Mouse (Mus musculus) embryo, embryonic 11 days (tissue): ENCODE results near the gene Aamdc.

Source experiments
- DNase-seq: peaks from one replicate; pipeline ENCODE4 v3.0.0-alpha.2; 2015

Aamdc gene

DNA sequence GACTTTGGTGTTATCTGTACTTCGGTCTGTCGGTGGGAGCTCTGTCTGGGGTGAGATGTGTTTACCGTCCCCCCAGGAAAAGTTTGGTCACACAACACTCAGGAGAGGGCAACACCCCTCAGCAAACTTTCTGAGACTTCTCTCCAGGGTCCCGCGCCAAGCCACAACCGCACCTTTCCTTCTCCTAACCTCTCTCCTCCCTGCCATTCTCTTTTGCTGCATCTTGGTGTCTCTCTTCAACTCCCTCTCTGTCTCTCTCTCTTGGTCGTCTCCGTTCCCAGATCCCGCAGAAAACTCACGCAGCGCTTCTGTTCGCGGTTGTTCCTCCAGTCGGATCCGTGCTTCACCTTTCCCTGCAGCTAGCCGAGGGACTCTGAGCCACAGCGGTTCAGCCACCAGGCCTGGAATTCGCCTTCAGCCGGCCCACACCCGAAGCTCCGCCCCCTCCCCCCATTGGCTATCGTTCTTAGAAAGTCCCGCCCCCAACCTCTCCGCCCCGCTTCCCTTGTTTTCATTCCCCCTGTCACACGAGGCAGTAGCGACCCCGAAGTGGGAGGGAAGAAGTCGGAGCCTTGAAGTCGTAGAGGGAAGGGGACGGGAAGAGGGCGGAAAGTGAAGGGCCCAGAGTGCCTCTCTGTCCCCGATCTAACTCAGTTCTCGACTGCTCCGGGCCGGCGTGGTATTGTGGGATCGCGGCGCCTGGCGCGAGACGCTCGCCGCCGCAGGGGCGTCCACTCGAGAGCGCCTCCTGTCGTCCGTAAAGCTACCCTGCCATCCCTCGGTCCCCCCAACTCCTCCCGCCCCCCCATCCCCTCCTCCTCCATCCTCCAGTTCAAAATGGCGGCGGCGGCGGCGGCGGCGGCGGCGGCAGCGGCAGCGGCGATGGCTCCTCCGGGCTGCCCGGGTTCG is at the start of gene Aamdc, which contains the start of gene Rsf1:
Gene Aamdc, minus strand, starts transcription at position 431 of the 909 bp plus-strand sequence.
Gene Rsf1, plus strand, starts transcription at position 823 of the 909 bp plus-strand sequence.
- peak; percentile 98 for DNase-seq

DNA sequence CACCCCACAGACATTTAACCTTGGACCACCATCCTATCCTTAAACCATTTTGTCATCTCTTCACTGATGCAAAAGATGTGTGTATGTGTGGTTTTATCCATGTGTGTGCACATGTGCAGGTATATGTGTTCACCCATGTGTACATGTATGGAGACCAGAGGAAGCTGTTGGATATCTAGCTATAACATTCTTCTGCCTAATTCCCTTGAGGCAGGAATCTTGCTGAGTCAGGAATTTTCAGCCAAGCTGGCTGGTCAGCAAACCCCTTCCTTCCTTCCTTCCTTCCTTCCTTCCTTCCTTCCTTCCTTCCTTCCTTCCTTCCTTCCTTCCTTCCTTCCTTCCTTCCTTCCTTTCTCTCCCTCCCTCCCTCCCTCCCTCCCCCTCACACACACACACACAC is 44.1 kb upstream of the Aamdc start:
- no peak for DNase-seq

DNA sequence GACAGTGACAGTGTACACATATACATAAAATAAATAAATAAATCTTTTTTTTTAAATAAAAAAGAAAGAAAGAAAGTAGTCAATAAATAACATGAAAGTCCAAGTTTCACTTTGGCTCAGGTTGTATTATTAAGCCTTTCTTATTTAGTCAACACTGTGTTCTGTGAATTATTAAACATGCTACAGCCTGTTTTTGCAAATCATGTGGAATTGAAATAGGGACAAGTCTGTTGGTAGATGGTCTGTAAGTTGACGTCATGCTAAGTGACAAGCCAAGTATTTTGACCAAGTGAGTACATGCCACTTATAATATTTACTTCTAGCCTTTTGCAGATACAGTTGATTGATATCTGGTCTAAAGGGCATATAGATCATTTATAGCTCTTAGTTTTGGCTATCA is 43.4 kb upstream of the Aamdc start:
- no peak for DNase-seq

DNA sequence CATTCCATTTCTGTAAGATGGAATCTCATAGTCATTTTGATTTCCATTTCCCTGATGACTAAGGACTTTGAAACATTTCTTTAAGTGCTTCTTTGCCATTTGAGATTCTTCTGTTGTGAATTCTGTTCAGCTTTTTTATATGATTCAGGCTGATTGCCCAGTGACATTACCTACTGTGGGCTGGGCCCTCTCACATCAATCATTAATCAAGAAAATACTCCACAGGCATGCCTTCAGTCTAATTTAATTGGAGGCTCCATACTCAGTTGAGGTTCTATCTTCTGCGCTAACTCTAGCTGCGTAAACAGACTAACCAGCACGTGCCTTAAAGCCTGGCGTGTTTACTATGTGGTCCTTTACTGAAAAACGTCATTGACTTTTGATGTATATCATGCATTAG is 42.0 kb upstream of the Aamdc start:
- DNase-seq, result no peak

DNA sequence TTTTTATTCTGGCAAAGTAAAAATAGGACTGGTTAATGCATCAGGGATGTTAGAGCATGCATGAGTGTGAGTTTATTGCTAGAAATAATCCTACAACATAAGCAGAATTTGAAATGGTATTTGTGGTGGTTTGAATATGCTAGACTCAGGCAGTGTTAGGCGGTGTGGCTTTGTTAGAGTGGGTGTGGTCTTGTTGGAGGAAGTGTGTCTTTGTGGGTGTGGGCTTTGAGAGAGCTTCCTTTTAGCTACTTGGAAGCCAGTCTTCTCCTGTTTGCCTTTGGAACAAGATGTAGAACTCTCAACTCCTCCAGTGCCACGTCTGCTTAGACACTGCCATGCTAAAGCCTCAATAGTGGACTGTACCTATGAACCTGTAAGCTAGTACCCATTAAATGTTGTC is 19.3 kb upstream of the Aamdc start:
- DNase-seq, result no peak

DNA sequence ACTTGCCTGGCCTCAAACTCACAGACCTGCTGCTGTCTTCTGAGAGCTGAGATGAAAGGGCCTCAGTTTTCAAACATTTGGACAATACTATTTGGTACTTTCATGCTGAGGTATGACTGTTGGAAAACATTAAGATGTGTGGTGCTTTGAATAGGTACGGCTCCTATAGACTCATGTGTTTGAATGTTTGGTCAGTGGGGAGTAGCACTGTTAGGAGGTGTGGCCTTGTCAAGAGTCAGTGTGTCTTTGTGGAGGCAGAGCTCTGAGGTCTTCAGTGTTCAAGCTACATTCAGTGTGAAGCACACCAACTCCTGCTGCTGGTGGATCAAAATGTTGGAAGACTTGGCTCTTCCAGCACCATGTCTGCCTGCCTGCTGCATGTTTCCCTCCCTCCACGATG is 14.2 kb upstream of the Aamdc start:
- DNase-seq, result no peak

DNA sequence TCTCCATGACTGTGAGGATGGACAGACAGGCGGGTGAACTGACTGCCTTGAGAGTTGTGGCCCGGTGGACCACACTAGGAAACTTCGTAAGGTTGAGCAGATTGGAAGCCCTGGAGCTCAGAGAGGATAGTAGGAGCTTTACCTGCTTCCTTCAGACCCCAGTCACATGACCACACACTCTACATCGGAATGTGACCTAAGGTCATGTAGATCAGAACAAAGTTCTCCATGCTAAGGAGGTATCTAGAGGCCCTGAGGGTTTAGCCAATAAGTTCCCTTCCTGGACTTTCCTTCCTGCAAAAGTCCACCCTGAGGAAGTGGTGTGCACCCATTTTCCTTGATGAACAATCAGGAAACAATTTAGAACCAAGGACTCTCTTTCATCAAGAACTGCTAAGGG is 13.1 kb upstream of the Aamdc start:
- no peak for DNase-seq

DNA sequence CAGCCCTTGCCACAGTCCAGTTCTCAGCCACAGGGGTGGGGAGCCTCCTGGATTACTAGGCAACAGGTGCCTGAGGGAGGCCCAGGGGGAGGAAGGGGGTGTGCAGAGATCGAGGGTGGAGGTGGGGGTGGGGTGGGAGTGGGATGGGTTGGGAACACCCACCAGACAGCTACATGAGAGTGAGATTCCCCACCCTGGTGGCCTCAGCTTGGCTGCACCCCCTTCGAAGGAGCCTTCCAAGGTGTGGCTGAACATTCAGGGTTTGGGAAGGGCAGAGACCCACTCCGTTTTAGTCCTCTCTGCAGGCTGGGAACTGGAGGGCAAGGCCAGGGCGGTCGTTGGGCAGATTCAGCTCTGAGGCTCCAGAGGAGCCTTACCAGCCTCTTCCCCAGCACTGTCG is 12.0 kb upstream of the Aamdc start:
- DNase-seq, result no peak

DNA sequence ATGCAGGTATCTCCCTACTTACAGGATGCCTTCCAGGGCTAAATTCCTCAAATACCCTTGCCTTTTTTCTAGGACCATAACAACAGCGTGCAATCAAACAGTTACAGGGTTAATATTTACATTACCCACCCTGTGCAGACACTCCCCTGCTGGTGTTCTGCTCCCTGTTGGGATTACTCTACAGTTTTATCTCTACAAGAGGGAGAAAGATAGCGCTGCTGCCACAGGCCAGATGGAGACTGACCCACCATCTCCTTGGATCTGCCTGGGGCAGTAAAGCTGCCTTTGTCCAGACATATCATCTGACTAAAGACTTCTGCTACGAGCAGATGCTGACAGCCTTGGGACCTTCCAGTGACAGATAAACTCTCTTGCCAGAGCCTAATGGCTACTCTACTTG is 11.2 kb upstream of the Aamdc start:
- DNase-seq, result peak; percentile 11

DNA sequence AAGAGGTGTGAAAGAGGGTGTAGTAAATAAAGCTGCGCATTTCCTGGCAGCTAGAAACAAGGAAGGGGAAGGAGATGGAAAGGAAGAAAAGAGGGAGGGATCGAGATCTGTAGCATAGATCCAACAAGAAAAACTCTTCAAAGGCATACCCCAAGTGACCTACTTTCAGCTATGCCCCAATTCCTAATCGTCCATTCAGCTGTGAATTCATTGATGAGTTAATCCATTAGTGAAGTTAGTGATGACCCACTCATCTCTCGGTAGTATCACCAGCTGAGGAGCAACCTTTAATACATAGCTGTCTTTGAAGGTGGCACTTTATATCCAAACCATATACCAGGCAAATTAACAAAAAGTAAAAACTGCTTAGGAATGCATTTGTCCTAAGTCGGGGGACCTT is 9.2 kb upstream of the Aamdc start:
- DNase-seq, result no peak

DNA sequence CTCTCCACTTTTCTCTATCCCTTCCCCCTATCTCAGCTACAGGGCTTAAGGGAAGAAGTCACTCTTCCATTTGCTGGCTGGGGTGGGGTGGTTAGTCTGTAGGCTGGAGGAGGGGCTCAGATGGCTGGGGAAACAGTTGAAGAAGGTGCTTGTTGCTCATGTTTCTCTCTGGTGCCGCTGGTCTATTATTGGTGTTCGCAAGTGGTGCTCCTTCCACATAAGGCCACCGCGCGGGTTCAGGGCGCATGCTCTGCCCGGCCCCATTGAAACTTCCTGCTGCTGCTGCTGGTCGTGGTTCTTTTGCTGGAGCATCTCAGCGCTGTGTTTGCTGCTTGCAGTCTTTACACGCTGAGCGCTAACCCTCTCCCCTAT is 1.5 kb upstream of the Aamdc start:
- peak; percentile 92 for DNase-seq

DNA sequence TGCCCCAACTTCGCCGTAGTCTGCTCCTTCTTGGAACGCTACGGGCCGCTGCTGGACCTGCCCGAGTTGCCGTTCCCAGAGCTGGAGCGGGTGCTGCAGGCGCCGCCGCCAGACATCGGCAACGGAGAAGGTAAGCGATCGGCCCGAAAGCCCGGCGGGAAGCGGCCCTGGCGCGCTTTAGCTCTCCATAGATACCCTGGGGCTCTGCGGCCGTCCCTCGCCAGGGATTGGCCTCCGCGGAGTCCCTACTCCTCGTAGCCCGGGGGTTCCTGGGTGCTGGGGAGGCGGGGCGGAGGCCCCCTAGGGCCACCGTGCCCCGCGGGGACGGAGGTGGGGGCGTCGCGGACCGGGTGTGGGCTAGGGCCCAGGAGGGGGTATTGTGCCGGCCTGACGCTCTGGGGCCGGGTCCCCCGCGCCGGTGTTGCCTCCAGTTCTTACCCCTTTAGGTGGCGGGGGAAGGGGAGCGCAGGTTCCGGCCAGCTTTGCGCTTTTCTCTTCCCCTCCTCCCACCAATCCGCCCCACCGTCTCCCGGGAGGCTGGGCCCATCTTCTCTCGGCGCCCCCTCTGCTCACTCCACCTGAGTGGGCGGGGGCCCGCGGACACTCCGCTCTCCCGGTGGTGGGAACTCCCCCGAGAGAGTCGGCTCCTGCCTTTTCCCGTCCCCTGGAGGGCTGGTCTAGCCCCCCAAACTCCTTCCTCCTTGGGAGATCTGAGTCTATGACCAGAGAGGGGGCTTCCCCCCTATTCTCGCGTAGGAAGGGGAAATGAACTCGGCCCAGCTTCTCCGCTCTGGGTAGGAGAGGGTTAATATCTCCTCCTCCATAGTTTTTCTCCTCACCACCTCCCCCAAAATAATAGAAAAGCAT is 912 bp upstream of the Aamdc start:
- DNase-seq, result peak; percentile 63

DNA sequence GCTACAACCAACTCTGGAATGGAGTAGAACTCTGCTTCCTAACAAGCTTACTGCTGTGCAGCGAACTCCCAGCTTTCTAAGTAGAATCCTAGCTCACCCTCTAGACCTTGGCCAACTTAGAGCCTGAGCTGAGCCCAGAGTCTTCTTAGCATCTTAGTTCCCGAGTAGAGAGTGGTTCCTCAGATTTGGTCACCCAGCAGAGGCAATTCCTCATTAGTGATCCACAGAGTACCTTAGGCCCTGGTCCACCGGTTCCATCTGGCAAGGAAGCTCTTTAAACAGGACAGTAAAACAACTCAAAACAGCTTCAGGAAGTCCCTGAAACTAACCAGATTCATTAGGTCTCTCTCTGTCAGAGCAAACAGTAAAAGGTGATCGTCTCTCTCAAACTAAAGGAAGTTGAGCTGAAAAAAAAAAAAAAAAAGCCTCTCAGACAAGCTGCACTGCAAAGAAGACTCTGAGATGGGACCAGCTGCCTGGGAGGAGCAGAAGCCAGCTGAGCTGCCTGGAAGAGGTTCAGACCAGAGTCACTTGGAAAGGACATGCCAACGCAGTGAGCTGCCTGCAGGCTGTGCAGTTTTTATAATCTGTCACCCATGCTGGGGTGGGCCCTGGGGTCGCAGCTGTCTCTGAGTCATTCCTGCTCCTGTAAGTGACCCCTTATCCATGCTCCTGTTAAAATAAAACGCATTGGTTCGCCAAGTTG is 783 bp downstream of the Aamdc start:
- peak; percentile 31 for DNase-seq

DNA sequence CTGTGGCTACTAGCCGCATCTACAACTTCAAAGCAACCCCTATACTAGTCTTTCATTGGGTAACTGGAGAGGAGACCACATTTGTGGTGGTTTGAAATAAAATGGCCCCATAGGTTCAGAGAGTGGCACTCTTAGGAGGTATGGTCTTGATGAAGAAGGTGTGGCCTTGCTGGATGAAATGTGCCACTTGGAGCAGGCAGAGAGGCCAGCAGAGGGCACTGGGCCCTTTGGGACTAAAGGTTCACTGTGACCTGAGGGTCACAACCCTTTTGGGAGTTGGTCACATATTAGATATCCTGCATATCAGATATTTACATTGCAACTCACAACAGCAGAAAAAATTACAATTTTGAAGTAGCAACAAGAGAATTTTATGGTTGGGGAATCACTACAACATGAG is 8.9 kb downstream of the Aamdc start:
- DNase-seq, result no peak

DNA sequence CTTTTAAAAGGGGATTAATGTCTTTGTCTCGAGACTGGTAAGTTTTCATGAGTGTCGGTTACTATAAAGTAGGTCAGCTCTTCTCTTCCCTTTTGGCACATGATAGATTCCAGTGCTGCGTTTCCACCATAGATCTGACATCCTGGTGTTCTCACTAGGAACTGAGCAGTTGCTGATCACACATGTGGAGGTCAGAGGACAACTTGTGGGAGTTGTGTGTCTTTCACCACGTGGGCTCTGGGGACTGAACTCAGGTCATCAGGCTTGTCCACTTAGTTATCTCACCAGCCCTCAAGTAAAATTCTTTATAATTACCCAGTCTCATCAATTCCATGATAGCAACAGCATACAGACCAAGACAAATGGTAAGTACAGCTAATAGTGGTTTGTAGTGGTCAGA is 9.9 kb downstream of the Aamdc start:
- no peak for DNase-seq

DNA sequence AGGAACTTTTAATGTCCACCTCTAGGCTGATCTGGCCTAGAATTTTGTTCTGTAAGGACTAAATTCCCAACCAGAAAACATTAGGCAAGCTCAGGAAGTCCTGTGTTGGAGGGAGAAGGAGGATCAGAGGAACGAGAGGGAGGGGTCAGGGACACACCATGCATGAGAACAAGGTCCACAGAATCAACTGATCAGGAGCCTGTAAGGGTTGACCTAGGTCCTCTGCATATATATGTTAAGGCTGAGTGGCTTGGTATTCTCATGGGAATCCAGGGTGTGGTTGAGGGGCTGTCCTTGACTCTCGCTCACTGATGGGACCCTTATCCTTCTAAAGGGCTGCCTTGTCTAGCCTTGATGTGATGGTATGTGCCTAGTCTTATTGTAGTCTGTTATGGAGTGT is 15.7 kb downstream of the Aamdc start:
- DNase-seq, result no peak

DNA sequence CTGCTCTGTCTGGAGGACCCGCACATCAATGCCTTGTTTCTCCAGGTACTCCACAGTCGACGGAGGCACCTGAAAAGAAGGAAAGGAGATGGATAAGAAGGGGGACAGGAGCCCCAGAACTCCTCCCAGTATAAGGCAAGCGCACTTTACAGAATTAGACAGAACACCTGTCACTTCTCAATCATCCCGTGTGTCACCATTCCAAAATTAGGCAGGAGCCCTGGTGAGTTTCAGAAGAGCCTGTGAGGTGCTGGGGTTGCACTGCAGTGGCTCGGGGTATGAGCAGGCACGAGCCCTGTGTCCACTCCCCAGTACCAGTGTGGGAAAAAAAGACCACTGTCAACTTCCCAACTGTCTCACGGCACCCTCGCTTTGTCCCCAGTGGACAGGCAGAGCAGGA is 28.6 kb downstream of the Aamdc start:
- DNase-seq, result no peak

DNA sequence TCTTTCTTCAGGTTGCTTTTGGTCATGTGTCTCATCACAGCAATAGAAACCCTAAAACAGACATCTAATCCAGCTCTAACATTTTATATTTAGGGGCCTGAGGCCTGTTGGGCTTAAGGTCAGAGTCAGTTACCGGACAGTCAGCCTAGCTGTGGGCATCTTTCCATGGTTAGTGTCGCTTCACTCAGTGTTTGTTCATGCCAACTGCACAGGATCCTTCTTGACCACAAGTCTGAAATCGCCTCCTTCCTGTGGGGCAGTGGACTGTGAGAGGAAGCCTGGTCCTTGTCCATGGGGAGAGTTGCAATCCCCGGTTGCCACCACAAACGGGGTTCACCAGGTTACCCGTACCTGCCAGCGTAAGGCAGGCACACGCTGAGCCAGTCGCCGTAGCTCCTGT is 30.0 kb downstream of the Aamdc start:
- no peak for DNase-seq

DNA sequence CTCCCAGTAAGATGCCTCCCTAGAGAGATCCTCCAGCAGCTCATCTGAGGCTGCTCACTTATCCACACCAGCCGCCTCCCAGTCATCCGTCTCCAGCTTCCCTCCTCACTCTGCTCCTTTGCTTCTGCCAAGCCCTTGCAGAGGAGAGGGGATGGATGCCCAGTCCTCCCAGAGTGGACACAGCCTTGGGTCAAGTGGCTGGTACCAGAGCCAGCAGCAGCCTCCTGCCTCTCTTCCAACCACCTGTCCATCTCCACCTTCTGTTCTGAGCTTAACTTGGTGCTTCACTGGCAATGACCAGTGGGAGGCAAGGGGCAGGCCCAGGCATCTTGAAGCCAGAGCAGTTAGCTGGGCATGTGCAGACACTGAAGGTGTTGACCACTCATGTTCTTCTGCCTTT is 32.8 kb downstream of the Aamdc start:
- DNase-seq, result no peak

DNA sequence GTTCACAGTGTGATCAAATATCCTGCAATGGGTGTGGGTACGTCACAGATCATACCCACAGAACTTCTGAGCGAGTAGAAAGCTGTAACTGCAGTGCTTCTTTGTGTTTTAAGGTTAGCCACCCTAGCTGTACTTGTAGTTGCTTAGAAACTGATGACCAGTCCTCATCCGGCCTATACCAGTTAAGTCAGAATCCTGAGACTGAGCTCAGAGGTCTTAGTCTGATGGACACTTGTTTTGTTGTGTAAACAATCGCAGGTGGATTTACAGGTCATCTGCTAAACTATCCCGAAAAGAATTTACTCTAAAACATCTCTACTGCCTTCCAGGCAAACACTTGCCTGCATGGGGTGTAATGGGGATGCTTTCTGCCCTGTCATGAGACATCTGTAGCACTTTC is 42.7 kb downstream of the Aamdc start:
- no peak for DNase-seq

DNA sequence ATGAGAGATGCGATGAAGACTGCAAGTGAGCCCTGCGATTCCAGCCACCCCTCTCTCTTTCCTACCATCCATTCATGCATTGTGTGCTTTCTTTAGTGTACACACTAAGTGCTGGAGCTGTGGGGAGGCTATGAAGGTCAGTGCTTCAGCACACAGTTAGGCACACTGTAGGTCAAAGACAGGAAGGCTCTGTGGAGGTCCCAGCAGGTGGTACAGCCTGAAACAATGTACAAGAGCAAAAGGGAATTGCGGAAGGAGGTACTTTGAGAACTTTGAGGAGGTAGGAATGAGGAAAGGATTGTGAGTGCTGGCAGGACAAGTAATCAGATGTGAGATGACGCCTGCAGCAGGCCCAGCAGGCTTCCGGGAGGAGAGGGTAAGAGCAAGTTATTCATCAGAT is 43.8 kb downstream of the Aamdc start:
- no peak for DNase-seq

DNA sequence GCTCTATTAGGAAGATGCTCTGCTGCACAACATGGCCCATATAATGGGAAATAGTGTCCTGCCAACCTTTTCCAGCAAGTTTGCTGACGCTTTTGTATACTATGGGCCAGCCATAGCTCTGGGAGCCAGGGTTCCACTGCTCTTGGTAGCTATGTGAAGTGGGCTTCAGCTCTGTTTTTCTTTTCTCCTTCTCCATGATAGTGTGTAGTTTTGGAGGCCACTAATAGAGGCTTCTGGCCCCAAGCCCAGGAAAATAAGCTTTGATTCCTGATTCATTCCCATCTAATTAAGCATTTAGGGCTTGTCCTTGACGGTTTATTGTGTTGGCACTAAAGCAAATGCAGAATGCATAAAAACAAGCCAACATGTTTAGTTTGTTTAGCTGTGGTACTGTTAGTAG is 59.4 kb downstream of the Aamdc start:
- DNase-seq, result no peak

DNA sequence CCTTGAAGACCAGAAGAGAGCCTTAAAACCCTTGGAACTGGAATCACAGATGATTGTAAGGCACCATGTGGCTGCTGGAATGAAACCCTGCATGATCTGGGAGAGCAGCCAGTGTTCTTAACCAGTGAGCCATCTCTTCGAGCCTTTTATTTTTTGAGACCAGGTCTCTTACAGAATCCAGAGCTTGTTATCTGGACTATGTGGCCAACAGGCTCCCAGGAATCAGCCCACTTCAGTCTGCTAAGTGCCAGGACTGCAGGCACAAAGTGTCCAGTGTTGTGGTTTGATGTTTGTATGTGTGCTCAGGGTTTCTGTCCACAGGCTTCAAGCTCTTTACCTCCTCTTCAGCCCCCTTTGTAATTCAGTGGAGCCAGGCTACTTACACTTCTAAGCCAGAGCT is 64.5 kb downstream of the Aamdc start:
- DNase-seq, result no peak
